Mouse (Mus musculus) erythroblast, embryonic 14.5 days (primary cell): ENCODE measurements around the gene Rab4b.

Experiments
- GATA1 ChIP-seq: IDR thresholded peaks from 2 replicates; pipeline ENCODE4 v1.6.1; 2012; ENCODE audit warnings: low read length, inconsistent platforms, mixed read lengths
- TAL1 ChIP-seq: IDR thresholded peaks from 3 replicates; pipeline ENCODE4 v1.6.1; 2012; ENCODE audit warnings: low read length, inconsistent platforms, mixed read lengths

DNA sequence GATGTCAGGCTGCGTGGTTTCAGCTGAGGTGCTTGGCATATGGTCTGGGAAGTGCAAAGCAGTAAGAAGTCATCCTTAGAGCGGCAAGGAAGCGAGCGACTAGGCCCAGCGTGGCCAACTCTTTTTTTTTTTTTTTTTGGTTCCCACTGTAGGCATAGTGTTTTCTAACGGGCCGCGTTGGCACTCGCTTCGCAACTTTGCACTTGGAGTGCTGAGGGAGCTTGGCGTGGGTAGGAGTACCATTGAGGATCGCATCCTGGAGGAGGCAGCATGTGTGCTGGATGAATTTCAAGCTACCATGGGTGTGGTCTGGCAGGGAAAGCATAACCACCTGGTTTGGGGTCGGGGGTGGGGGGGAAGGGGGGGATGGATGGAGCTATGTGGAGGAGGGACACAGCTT, 22.7 kb downstream of the Rab4b start:
- TF ChIP-seq TAL1 (no peak), GATA1 (no peak)
